Mouse (Mus musculus) lung, adult 2 months (tissue): ENCODE data around the gene Kcna6. TPM values are rescaled to one million over a fixed set of nuclear protein-coding genes. Genes with fewer than 3 reads are reported as not detected.

Experiments
- DNase-seq: peaks from one replicate; pipeline ENCODE4 v3.0.0; 2022
- H3K4me1 ChIP-seq: fragments of 200-500 bp; 2 replicates; pipeline ENCODE4 v1.6.1; 2011; ENCODE audit warnings: low read length; ENCODE audit not compliant: control insufficient read depth, insufficient read depth
- H3K4me3 ChIP-seq: fragments of 200-500 bp; replicated peaks from 2 replicates; pipeline ENCODE3; 2011; ENCODE audit warnings: low read depth, mild to moderate bottlenecking, control low read depth, low read length; ENCODE audit errors: extremely low read depth
- CTCF ChIP-seq: fragments of 200-500 bp; IDR thresholded peaks from 2 replicates; pipeline ENCODE4 v1.5.1; 2011; ENCODE audit warnings: mild to moderate bottlenecking, low read length, control low read depth; ENCODE audit not compliant: insufficient read depth
- POLR2A ChIP-seq: fragments of 200-500 bp; IDR thresholded peaks from 2 replicates; pipeline ENCODE4 v1.6.1; 2011; ENCODE audit warnings: low read depth, mild to moderate bottlenecking, control low read depth, low read length, borderline replicate concordance; ENCODE audit errors: extremely low read depth
- WGBS: fragments of 180-500 bp; shearing (Covaris S2); methylation state at CpG from one replicate; pipeline ENCODE4 v1.1.7; 2018; 5-methylcytosine and 5-hydroxymethylcytosine counted together
- polyA plus RNA-seq: library from polyadenylated mRNA; depleted of rRNA; stranded (reverse); fragments of >200 nt; gene quantifications from 2 replicates; pipeline ENCODE4 v1.2.3, GENCODE M21; 2012

Kcna6 gene
- polyA plus RNA-seq, 1 experiment = 0.93 TPM

GRCm38 (mm10) chr6:126767610-126768532 is 27.4 kb upstream of the Kcna6 start:
- DNase-seq = no peak
- H3K4me3 ChIP-seq = no peak overlapping the region
- TF ChIP-seq CTCF (no peak), POLR2A (no peak)
- WGBS = 32% methylated on average over 7 of the region's 7 CpGs
- H3K4me1 ChIP-seq = no peaks in the 10 kb centered on the region

DNA sequence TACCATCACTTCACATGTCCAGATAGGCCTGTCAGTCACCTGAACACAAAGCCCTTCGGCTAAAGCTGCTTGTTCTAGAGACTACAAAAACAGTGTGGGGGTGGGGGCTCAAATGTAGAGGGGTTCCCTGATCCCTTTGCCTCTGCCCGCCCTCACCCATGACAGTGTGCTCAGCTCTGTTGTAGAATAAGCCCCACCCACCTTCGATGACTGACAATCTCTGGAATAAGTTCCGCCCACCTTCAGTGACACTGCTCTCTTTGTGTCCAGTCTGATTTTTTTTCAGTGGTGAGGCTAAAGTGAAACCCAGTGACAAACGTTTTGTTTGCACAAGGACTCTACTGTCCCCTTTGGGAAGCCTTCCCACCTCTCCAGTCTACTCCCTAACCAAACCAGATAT is 26.1 kb upstream of the Kcna6 start:
- Histone ChIP-seq H3K4me1 (no peaks in the 10 kb centered on the region), H3K4me3 (no peak overlapping the region)
- WGBS = 57% methylated on average over 5 of the region's 5 CpGs
- DNase-seq = no peak
- TF ChIP-seq CTCF (no peak), POLR2A (no peak)

DNA sequence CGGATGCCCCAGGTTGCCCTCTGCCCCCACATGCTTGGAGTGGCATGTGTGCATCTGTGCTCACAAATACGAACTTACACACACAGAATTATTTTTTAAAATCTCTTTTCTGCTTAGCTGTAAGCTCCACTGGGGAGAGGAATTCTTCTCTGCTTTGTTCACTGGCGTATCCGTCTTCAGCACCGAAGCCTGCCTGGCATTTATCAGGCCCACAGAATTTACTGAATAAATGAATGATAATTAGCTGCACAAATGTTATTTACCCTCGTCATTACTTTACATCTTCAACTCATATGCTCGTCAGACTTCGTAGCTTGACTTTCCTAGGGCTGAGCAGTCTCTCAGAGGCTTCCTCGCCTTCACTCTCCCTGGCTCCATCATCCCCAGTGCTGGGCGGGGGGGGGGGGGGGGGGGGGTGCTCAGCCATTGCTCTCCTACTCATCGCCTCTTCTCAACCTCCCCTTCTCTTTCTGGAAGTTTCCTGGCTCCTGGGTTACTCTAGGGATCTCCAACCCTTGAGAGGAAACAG is 24.2 kb upstream of the Kcna6 start:
- TF ChIP-seq CTCF = no peak
- TF ChIP-seq POLR2A = no peak
- no peak for DNase-seq
- WGBS = 83% methylated on average over 10 of the region's 11 CpGs
- H3K4me1 ChIP-seq = no peaks in the 10 kb centered on the region
- no peak overlapping the region for H3K4me3 ChIP-seq

- Histone ChIP-seq H3K4me1 (no peaks in the 10 kb centered on the region), H3K4me3 (no peak overlapping the region)
- no peak for DNase-seq
- no peak for TF ChIP-seq CTCF
- no peak for TF ChIP-seq POLR2A
- WGBS = 79% methylated on average over 4 of the region's 4 CpGs
These were observed 20.9 kb upstream of the Kcna6 start for GRCm38 (mm10) chr6:126761362-126761761.

DNA sequence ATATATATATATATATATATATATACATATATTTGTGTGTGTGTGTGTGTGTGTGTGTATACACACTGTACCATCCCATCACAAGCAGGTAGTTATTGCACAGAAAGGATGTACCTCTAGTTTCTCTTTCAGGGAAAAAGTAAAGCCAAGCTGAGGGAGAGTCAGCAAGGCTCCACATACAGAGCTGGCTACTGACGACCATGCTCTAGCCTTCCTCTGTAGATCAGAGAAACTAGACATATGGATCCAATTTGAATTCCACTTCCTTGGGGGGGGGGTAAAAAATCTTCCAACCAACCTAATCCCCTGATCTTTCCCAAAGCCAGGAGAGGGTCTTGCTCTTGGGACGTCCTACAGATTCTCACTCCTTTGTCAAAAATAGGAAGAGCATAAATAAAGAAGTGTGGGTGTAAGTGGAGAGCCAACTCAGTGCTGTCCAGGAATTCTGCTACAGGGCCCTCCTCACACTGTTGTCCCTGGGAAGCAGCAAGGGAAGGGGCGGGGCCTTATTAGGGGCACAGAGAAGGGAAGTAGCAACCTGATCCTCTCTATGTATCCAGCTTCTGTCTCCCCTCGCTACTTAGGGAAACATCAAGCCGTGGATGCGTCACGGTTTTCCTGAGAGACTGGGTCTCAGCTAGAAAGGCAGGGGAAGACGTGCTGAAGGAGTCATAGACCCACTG is 15.4 kb upstream of the Kcna6 start:
- 24% methylated on average over 8 of the region's 8 CpGs for WGBS

DNA sequence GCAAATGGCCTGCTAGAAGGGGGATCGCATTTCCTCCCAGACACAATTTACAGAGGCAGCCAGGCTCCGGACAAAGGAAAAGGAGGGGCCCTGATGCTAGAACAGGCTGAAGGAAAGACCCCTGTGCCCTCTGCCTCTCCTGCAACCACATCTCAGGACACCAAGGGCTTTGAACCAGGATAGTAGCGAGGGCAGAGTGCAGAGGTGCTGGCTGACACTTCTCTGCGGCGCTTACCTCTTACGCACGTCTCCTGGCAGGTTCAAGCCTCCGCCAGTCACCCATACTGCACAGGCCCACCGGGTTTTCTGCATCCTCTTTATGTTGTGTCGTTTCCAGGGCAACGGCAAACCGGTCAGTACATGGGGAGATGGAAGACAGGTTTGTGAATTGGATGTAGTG is 12.0 kb upstream of the Kcna6 start:
- TF ChIP-seq POLR2A (no peak), CTCF (no peak)
- 35% methylated on average over 12 of the region's 12 CpGs for WGBS
- no peak for DNase-seq
- Histone ChIP-seq H3K4me3 (no peak overlapping the region), H3K4me1 (no peaks in the 10 kb centered on the region)

More for the DNA sequence above, 15.4 kb upstream of the Kcna6 start:
- H3K4me1 ChIP-seq = no peaks in the 10 kb centered on the region
- no peak for DNase-seq
- no peak overlapping the region for H3K4me3 ChIP-seq
- no peak for TF ChIP-seq POLR2A
- no peak for TF ChIP-seq CTCF

- Histone ChIP-seq H3K4me3 (no peak overlapping the region), H3K4me1 (no peaks in the 10 kb centered on the region)
- TF ChIP-seq POLR2A = no peak
- WGBS = 50% methylated on average over 1 of the region's 1 CpGs
- DNase-seq = no peak
These were observed 5.4 kb upstream of the Kcna6 start for GRCm38 (mm10) chr6:126745888-126746287.

- Histone ChIP-seq H3K4me3 (no peak overlapping the region), H3K4me1 (no peaks in the 10 kb centered on the region)
- WGBS = 48% methylated on average over 3 of the region's 3 CpGs
- DNase-seq = no peak
- TF ChIP-seq CTCF (no peak), POLR2A (no peak)
These were observed 2.1 kb upstream of the Kcna6 start for GRCm38 (mm10) chr6:126742610-126743009.

- Histone ChIP-seq H3K4me1 (no peaks in the 10 kb centered on the region), H3K4me3 (no peak overlapping the region)
- WGBS = 2% methylated on average over 67 of the region's 67 CpGs
- TF ChIP-seq POLR2A (no peak), CTCF (no peak)
- DNase-seq = no peak
These were observed 906 bp downstream of the Kcna6 start for GRCm38 (mm10) chr6:126739326-126740210.
